Mouse (Mus musculus) ES-E14 (cell line): ENCODE measurements around the gene Tfg.

Experiments used
- CHD2 ChIP-seq: IDR thresholded peaks from 2 replicates; pipeline ENCODE4 v1.6.1; 2014; ENCODE audit warnings: mild to moderate bottlenecking, low read depth, low read length, inconsistent platforms
- MAFK ChIP-seq: IDR thresholded peaks from 2 replicates; pipeline ENCODE4 v1.6.1; 2014; ENCODE audit warnings: mild to moderate bottlenecking, low read depth, low read length, inconsistent platforms; ENCODE audit not compliant: insufficient read depth

DNA sequence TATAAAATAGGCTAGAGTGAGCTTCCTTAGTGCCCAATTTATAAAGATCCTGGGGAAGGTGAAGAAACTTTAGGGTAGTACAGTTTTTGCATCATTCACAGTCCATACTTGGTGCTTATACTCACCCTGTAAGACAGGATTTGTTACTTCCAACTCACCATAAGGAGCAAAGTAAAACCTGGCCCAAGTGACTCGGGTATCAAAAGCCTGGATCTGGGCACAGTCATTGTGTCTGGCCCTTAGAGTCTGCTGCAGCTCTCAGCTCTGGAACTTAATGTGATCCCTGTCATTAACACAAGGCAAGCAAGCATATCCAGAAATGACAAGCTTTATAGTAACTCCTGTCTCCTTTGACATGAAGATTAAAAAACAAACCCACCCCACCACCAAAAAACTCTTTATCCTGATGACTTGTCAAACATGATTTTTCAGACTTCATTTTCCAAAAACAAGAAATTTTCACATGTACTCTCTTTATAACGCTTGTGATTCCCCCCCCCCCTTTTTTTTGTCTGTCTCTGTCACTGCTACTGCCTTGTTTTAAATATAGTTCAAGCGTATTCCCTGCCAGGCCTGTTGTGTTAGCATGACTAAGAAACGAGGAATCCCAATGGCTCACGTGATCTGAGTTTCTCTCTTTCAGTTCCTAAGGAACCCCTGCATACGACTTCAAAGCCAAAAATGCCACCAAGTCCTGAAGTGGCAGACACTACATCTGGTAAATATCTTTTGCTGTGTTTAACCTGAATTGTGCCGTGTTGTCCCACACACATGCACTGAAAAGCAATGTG lies 70.7 kb downstream of the Tfg start:
- no peak for TF ChIP-seq CHD2
- no peak for TF ChIP-seq MAFK
